Mouse (Mus musculus) limb, embryonic 13.5 days (tissue): ENCODE results near the gene Gm28048. TPM values are rescaled to one million over a fixed set of nuclear protein-coding genes. Genes with fewer than 3 reads are reported as not detected.

Experiments used
- ATAC-seq: fragments of 200-750 bp; cut with Nextera tagmentation; 2 replicates; pipeline ENCODE4 v1.8.0; 2017; ENCODE audit warnings: low read depth, moderate number of reproducible peaks, moderate TSS enrichment; ENCODE audit not compliant: low FRiP score
- H3K27ac ChIP-seq: fragments of 300-500 bp; sonication (generic); 2 replicates; pipeline ENCODE4 v1.5.1; 2015; ENCODE audit warnings: inconsistent platforms, mild to moderate bottlenecking, moderate library complexity
- H3K27me3 ChIP-seq: fragments of 300-500 bp; sonication (generic); 2 replicates; pipeline ENCODE4 v1.6.1; 2015; ENCODE audit warnings: mild to moderate bottlenecking, inconsistent platforms
- H3K36me3 ChIP-seq: fragments of 300-500 bp; sonication (generic); 2 replicates; pipeline ENCODE4 v1.6.1; 2015; ENCODE audit warnings: inconsistent platforms, mild to moderate bottlenecking, moderate library complexity
- H3K4me1 ChIP-seq: fragments of 300-500 bp; sonication (generic); 2 replicates; pipeline ENCODE4 v1.6.1; 2015; ENCODE audit warnings: inconsistent platforms
- H3K4me2 ChIP-seq: fragments of 300-500 bp; sonication (generic); replicated peaks from 2 replicates; pipeline ENCODE4 v1.6.1; 2015; ENCODE audit warnings: inconsistent platforms, mild to moderate bottlenecking, moderate library complexity
- H3K4me3 ChIP-seq: fragments of 300-500 bp; sonication (generic); 2 replicates; pipeline ENCODE4 v1.5.1; 2015; ENCODE audit warnings: moderate library complexity, mild to moderate bottlenecking, inconsistent platforms
- H3K9ac ChIP-seq: fragments of 300-500 bp; sonication (generic); 2 replicates; pipeline ENCODE4 v1.6.1; 2015; ENCODE audit warnings: mild to moderate bottlenecking, inconsistent platforms
- H3K9me3 ChIP-seq: fragments of 300-500 bp; sonication (generic); 2 replicates; pipeline ENCODE4 v1.6.1; 2016; ENCODE audit warnings: inconsistent platforms
- WGBS: fragments of 180-500 bp; shearing (Covaris S2); methylation state at CpG from one replicate; pipeline ENCODE4 v1.1.7; 2015; 5-methylcytosine and 5-hydroxymethylcytosine counted together
- polyA plus RNA-seq: library from polyadenylated mRNA; unstranded; fragments of >200 nt; fragmentation: Nextera tagmentation; extraction: Ambion mirVana; gene quantifications from 2 replicates; pipeline ENCODE4 v1.2.1, GENCODE M21; 2015

Gm28048 gene
- polyA plus RNA-seq, 1 experiment from 2014 or later: 7.6 TPM

DNA sequence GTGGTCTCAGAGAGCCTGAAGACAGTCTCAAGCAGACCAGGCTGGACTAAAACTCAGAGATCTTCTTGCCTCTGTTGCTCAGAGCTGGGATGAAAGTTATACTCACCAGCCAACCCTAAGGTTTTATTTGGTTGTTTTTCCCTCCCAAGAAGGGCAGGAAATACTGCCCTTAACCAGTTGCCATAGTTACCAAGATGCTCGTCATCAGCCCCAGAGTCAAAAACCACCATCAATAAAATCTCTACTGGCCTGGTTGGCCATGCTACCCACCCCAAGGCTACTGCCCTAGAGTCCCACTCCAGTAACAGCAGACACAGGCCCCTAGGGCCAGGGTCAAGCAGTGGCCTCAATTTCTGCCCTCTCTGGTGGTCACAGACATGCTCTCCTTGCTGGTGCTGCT is 129.4 kb downstream of the Gm28048 start:
- 37% methylated on average over 1 of the region's 1 CpGs for WGBS

DNA sequence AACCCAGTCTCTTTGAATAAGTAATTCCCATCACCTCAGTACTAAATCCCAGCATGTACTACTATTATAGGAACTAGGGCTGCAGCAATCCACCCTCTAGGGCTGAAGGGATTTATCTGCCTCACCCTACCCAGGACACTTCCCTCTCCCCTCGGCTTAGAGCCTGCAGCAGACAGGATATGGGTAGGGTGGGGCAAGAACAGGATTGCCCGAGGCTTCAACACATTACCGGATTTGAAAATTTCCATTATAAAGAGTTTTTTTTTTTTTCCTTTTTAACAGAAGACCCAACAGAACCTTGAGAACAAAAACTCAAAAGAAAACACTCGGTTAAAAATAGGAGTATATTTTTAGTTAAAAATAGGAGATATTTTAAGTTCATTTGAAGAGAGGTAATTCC is 130.5 kb downstream of the Gm28048 start:
- H3K4me2 ChIP-seq: no peak overlapping the region
- WGBS: 48% methylated on average over 4 of the region's 4 CpGs
- peaks cover 13% of the 10 kb centered on the region for H3K27me3 ChIP-seq
- no peak for ATAC-seq
- H3K9ac ChIP-seq: no peak overlapping the region
- H3K4me3 ChIP-seq: no peak overlapping the region
- no peaks in the 10 kb centered on the region for H3K4me1 ChIP-seq
- no peak overlapping the region for H3K27ac ChIP-seq
- no peaks in the 10 kb centered on the region for H3K36me3 ChIP-seq
- H3K9me3 ChIP-seq: no peaks in the 10 kb centered on the region

More for the DNA sequence above, 129.4 kb downstream of the Gm28048 start:
- Histone ChIP-seq H3K4me2 (no peak overlapping the region), H3K4me1 (no peaks in the 10 kb centered on the region), H3K4me3 (no peak overlapping the region), H3K9me3 (no peaks in the 10 kb centered on the region), H3K36me3 (no peaks in the 10 kb centered on the region), H3K27me3 (peaks cover 24% of the 10 kb centered on the region), H3K27ac (no peak overlapping the region), H3K9ac (no peak overlapping the region)
- ATAC-seq: no peak

DNA sequence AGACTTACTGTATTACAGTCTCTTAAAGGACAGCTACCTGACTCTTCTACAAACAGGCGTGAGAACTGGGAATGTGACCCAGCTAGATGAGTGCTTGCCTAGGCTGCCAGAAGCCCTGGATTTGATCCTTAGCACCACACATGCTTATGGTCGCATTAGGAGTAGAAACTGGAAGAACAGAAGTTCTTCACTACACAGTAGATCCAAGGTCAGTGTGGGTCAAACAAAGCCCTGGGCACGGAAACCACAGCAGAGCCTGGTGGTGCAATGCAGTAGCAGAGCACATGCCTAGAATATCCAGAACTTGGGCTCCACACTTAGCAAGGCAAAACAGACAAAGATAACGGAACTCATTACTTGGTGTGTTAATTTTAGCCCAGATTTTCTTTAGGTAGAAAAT is 131.8 kb downstream of the Gm28048 start:
- H3K4me2 ChIP-seq: no peak overlapping the region
- WGBS: 82% methylated on average over 4 of the region's 4 CpGs
- no peak for ATAC-seq

DNA sequence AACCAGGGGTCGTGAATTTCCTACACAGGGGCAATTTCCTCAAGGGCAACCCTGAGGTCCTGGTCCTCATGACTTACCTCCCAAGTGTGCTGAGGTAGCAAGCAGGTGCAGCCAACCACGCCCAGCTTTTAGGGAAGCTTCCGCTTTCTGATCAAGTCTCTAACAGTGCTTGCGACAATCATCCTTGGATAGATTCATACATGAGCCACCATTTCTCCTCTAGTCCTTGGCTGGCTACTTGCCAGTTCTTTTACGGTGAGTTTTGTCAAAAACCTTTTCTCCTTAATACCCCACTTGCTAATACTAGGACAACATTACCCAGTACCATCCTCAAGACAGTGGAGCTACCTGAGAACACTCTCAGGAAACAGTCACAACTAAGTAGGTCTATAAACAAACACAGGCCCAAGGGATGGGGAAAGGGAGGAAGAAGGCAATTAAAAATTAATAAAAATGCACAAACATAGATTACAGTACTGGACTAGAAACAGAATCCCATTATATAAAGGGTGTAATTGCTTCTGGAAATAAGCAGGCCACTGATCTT is 133.2 kb downstream of the Gm28048 start:
- Histone ChIP-seq H3K27me3 (no peaks in the 10 kb centered on the region), H3K9ac (no peak overlapping the region), H3K9me3 (no peaks in the 10 kb centered on the region), H3K27ac (no peak overlapping the region), H3K4me1 (no peaks in the 10 kb centered on the region), H3K36me3 (no peaks in the 10 kb centered on the region), H3K4me2 (no peak overlapping the region), H3K4me3 (no peak overlapping the region)
- no peak for ATAC-seq
- 71% methylated on average over 5 of the region's 5 CpGs for WGBS

More for the DNA sequence above, 131.8 kb downstream of the Gm28048 start:
- peaks cover 5% of the 10 kb centered on the region; the same call in 1 of the 2 replicates for H3K27me3 ChIP-seq
- H3K36me3 ChIP-seq: no peaks in the 10 kb centered on the region
- no peaks in the 10 kb centered on the region for H3K4me1 ChIP-seq
- H3K4me3 ChIP-seq: no peak overlapping the region
- H3K9me3 ChIP-seq: no peaks in the 10 kb centered on the region
- H3K27ac ChIP-seq: no peak overlapping the region
- H3K9ac ChIP-seq: no peak overlapping the region

DNA sequence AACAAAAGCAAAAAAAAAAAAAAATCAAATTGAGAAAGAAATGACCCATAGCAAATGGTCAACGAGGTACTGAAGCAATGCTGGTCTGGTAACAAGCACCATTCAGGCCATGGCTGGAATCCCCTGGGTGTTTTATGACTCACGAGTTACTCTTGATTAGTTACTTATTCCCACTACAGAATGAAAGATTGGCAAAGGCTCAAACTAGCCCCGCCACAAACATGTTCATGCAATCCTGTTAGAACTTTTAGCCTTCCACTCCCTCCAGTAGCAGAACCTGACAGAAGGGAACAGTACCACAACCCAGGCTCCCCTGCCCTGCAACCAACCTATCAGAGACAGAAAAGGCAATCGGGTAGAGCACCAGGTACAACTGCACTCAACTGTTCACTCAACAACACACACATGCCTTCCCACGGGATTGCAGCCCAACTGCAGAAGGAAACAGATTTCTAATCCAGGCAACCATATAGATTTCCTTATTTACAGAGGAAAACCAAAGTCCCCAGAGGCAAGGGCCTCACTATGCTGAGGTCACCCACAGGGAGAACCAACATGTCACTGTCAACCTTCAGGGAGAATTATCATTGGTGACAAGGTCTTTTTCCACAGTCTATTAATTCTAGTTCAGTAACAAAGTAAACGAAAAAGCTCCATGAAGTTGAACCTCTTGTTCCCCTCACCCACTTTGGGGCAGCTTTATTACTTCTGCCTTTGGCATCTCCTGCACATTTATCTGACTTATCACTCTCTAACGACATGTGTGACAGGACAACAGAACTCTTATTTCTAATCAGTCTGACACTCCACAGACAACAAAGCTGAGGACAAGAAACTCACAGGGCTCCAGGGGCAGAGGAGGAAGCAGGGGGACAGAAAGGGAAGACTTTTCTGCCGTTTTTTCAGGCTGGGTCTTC is 133.9 kb downstream of the Gm28048 start:
- Histone ChIP-seq H3K9me3 (no peaks in the 10 kb centered on the region), H3K9ac (no peak overlapping the region), H3K27me3 (no peaks in the 10 kb centered on the region), H3K36me3 (no peaks in the 10 kb centered on the region), H3K27ac (no peak overlapping the region), H3K4me2 (no peak overlapping the region), H3K4me1 (no peaks in the 10 kb centered on the region), H3K4me3 (no peak overlapping the region)
- ATAC-seq: no peak
- WGBS: 23% methylated on average over 8 of the region's 8 CpGs

DNA sequence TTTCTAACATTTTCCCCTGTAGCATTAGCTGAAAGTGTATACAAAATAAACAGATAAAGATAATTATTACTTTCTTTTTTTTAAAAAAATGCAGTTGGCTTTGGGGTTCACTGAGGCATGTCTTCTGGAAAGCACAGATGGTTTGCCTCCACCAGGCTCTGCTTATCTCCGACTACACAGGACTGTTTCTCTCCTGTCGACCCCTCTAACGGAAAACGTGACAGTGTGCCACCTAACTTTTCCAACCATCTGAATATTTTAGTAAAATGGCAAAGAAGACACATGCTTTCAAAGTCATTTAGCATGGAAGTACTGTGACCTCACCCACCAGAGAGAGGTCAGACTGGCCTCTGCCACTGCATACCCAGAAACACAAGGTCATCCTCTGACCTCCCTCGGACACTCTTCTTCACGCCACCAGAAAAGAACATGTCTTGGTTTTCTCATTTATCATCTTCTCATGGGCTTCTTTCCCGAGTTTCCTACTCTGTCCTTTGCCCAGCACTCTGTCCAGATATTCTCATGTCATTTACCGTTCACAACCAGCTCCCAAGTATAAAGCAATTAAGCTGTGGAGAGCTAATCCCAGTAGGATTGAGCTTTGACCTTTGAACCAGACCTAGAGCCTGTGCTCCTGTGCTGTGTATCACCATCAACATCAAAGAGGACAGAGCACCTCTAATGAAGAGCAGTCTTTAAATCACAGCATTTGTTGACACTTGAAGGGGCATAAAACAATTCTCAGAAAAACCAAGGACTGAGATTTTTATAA is 134.7 kb downstream of the Gm28048 start:
- Histone ChIP-seq H3K27me3 (no peaks in the 10 kb centered on the region), H3K27ac (no peak overlapping the region), H3K4me1 (no peaks in the 10 kb centered on the region), H3K9ac (no peak overlapping the region), H3K9me3 (no peaks in the 10 kb centered on the region), H3K4me2 (no peak overlapping the region), H3K4me3 (no peak overlapping the region), H3K36me3 (no peaks in the 10 kb centered on the region)
- whole genome bisulfite sequencing: 43% methylated on average over 8 of the region's 8 CpGs
- ATAC-seq: no peak

DNA sequence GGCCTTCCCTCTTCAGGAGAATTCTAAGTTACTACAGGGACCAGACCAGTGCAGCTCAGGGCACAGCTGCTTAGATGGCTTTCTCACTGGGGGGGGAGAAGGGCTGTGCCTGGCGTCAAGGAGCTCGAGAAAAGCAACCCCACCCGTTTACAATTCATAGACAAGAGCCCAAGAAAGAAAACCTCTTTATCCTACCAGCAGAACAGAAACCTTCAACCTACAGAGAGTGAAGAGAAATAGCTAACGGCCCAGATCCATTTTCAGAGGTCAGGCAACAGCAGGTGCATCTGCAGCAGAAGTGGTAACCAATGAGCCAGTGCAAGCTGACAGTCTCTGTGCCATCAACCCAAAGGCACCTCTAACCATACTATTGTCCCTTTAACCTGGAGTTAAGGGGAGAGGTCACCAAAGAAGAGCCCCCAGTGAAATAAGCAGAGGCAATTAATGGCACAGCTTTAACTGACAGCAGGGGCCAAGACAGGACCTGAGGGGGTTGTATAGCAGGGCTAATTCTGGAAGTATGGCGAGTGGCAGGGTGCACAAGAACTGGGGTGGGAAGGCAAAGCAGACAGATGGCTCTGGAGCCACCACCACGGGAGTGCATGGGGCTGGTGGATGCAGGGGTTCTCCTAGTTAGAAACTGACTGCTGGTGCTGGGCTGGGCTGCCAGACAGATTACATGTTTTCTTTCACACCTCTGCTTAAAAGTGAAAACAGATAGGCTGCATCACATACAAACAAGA is 135.6 kb downstream of the Gm28048 start:
- 47% methylated on average over 6 of the region's 6 CpGs for WGBS
- H3K9ac ChIP-seq: no peak overlapping the region
- no peaks in the 10 kb centered on the region for H3K27me3 ChIP-seq
- H3K9me3 ChIP-seq: no peaks in the 10 kb centered on the region
- no peaks in the 10 kb centered on the region for H3K36me3 ChIP-seq
- ATAC-seq: no peak
- H3K4me1 ChIP-seq: no peaks in the 10 kb centered on the region
- no peak overlapping the region for H3K27ac ChIP-seq
- H3K4me2 ChIP-seq: no peak overlapping the region
- no peak overlapping the region for H3K4me3 ChIP-seq

DNA sequence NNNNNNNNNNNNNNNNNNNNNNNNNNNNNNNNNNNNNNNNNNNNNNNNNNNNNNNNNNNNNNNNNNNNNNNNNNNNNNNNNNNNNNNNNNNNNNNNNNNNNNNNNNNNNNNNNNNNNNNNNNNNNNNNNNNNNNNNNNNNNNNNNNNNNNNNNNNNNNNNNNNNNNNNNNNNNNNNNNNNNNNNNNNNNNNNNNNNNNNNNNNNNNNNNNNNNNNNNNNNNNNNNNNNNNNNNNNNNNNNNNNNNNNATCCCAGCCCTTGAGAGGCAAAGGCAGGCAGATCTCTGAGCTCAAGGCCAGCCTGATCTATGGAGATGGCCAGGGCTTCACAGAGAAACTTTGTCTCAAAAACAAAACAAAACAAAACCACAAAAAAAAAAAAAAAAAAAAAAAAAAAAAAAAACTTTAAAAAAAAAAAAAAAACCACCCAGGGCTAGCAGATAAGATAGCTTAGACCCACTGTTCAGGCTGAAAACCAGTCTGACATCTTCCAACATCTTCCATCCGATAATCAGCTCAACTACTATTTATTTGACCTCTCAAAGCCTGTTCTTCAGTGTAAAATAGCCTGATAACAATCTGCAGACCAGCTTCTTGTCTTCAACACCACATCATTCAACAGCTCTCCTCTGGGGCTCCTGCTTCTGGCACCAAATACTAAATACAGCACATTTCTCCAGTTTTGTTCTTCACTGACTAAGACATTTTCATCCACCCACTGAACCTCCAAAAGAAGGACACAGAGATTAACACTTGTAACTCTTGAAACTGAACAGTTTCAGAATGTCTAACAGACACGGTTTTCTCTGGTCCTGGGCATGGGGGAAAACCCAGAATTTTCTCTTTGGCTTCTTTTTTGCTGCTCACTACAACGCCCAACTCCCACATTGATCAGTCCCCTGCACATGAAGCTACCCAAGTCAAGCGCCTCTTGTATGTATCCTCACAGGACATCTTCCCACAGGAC is 136.9 kb downstream of the Gm28048 start:
- 68% methylated on average over 4 of the region's 4 CpGs for WGBS
- Histone ChIP-seq H3K36me3 (no peaks in the 10 kb centered on the region), H3K4me2 (no peak overlapping the region), H3K9ac (no peak overlapping the region), H3K27ac (no peak overlapping the region), H3K4me3 (no peak overlapping the region), H3K9me3 (no peaks in the 10 kb centered on the region), H3K4me1 (no peaks in the 10 kb centered on the region), H3K27me3 (no peaks in the 10 kb centered on the region)
- no peak for ATAC-seq

DNA sequence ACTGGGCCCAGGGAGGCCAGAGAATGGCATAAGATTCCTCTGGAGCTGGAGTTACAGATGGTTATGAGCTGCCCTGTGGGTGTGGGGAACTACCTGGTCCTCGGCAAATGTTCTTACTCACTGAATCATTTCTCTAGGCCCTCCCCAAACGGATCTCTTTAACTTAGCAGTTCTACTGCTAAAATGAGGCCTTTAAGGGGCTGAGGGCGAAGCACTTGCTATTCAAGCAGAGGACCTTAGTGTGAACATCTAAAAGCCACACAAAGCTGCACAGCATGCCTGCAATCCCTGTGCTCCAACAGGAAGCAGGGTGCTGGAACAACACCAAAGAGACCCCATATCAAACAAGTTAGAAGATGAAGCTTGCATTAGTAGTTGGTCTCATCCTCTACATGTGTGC is 142.4 kb downstream of the Gm28048 start:
- H3K27me3 ChIP-seq: no peaks in the 10 kb centered on the region
- no peaks in the 10 kb centered on the region for H3K9me3 ChIP-seq
- H3K4me1 ChIP-seq: no peaks in the 10 kb centered on the region
- H3K4me2 ChIP-seq: no peak overlapping the region
- H3K36me3 ChIP-seq: 0 out of 2 replicates have a peak, but pooled peaks cover 3% of the 10 kb centered on the region
- H3K4me3 ChIP-seq: no peak overlapping the region
- no peak overlapping the region for H3K27ac ChIP-seq
- no peak for ATAC-seq
- 73% methylated on average over 3 of the region's 3 CpGs for WGBS
- H3K9ac ChIP-seq: no peak overlapping the region

DNA sequence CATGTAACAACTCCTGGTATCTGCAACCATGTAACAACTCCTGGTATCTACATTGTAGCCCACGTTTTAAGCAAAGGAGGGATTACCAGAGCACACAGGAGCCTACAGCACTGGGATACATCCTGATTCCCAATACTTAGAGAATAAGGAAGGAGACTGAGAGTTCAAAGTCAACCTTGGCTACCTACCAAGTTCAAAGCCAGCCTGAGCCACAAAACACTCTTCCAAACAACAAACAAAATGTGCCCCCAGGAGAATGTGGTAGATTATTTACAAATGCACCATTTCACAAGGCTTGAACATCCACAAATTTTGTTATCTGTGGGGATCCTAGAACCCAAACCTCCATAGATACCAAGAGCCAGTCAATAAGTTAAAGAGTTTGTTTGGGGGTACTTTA is 143.5 kb downstream of the Gm28048 start:
- Histone ChIP-seq H3K9ac (no peak overlapping the region), H3K4me1 (no peaks in the 10 kb centered on the region), H3K27me3 (no peaks in the 10 kb centered on the region), H3K9me3 (no peaks in the 10 kb centered on the region), H3K27ac (no peak overlapping the region), H3K4me3 (no peak overlapping the region), H3K36me3 (0 out of 2 replicates have a peak, but pooled peaks cover 3% of the 10 kb centered on the region), H3K4me2 (no peak overlapping the region)
- 55% methylated on average over 1 of the region's 1 CpGs for WGBS
- no peak for ATAC-seq

DNA sequence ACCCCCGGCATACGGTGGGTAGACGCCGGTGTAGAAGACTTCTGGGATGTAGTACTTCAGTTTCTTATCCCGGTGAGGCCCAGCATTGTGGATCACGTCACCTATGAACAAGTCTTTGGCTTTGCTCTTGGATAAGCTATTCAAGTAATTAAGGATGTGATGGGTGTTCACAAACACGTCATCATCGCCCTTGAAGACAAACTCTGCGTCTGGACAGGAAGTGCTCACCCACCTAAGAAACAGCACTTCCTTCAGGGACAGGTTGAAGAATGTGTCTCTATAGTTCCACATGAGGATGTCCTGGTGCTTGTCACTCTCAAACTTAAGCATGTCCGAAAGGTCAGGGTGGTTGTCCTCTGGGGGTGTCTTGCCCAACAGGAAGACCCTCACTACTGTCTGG is 145.6 kb downstream of the Gm28048 start:
- no peak for ATAC-seq
- H3K27ac ChIP-seq: no peak overlapping the region
- H3K4me3 ChIP-seq: no peak overlapping the region
- no peaks in the 10 kb centered on the region for H3K9me3 ChIP-seq
- WGBS: 94% methylated on average over 10 of the region's 10 CpGs
- 0 out of 2 replicates have a peak, but pooled peaks cover 3% of the 10 kb centered on the region for H3K36me3 ChIP-seq
- H3K9ac ChIP-seq: no peak overlapping the region
- no peak overlapping the region for H3K4me2 ChIP-seq
- no peaks in the 10 kb centered on the region for H3K4me1 ChIP-seq
- no peaks in the 10 kb centered on the region for H3K27me3 ChIP-seq
